Mouse (Mus musculus) midbrain, postnatal 0 days (tissue): ENCODE data around the gene Gdf3. TPM values are rescaled to one million over a fixed set of nuclear protein-coding genes. Genes with fewer than 3 reads are reported as not detected.
"Not testable (repeated sequence)": the region's sequence is repeated elsewhere in the genome, so short reads cannot be mapped to it uniquely, and the experiment has no call there.

Experiments
- ATAC-seq: fragments of 200-750 bp; cut with Nextera tagmentation; 2 replicates; pipeline ENCODE4 v1.8.0; 2017; ENCODE audit warnings: moderate number of reproducible peaks, mild to moderate bottlenecking, moderate TSS enrichment, moderate library complexity; ENCODE audit not compliant: low FRiP score
- DNase-seq: peaks from one replicate; pipeline ENCODE4 v3.0.0-alpha.2; 2015; ENCODE audit warnings: low spot score
- H3K27ac ChIP-seq: fragments of 300-500 bp; sonication (generic); 2 replicates; pipeline ENCODE4 v1.5.1; 2014; ENCODE audit warnings: low read depth, mild to moderate bottlenecking, low read length, mixed read lengths
- H3K27me3 ChIP-seq: fragments of 300-500 bp; sonication (generic); 2 replicates; pipeline ENCODE4 v1.6.1; 2014; ENCODE audit warnings: low read length, control low read depth, mixed read lengths; ENCODE audit not compliant: insufficient read depth
- H3K36me3 ChIP-seq: fragments of 300-500 bp; sonication (generic); 2 replicates; pipeline ENCODE4 v1.6.1; 2014; ENCODE audit warnings: low read length, control low read depth, mixed read lengths; ENCODE audit not compliant: insufficient read depth
- H3K4me1 ChIP-seq: fragments of 300-500 bp; sonication (generic); 2 replicates; pipeline ENCODE4 v1.6.1; 2014; ENCODE audit warnings: mild to moderate bottlenecking, control low read depth, antibody characterized with exemption, low read length, mixed read lengths; ENCODE audit not compliant: insufficient read depth
- H3K4me2 ChIP-seq: fragments of 300-500 bp; sonication (generic); 2 replicates; pipeline ENCODE4 v1.6.1; 2014; ENCODE audit warnings: low read depth, mild to moderate bottlenecking, low read length, mixed read lengths; ENCODE audit not compliant: poor library complexity, severe bottlenecking
- H3K4me3 ChIP-seq: fragments of 300-500 bp; sonication (generic); 2 replicates; pipeline ENCODE4 v1.5.1; 2014; ENCODE audit warnings: low read depth, mild to moderate bottlenecking, low read length, moderate library complexity
- H3K9ac ChIP-seq: fragments of 300-500 bp; sonication (generic); replicated peaks from 2 replicates; pipeline ENCODE4 v1.6.1; 2014; ENCODE audit warnings: mild to moderate bottlenecking, low read length, moderate library complexity, mixed read lengths; ENCODE audit not compliant: poor library complexity, severe bottlenecking
- H3K9me3 ChIP-seq: fragments of 300-500 bp; sonication (generic); 2 replicates; pipeline ENCODE4 v1.6.1; 2016; ENCODE audit warnings: low read length, control low read depth
- CTCF ChIP-seq: IDR thresholded peaks from 2 replicates; pipeline ENCODE4 v1.5.1; 2016; ENCODE audit warnings: antibody characterized with exemption, mild to moderate bottlenecking
- WGBS: fragments of 180-500 bp; shearing (Covaris S2); extraction: QIAGEN DNeasy Blood & Tissue Kit; methylation state at CpG from one replicate; pipeline ENCODE4 v1.1.7; 2014; 5-methylcytosine and 5-hydroxymethylcytosine counted together
- polyA plus RNA-seq: library from polyadenylated mRNA; unstranded; fragments of >200 nt; fragmentation: Nextera tagmentation; extraction: Ambion mirVana; gene quantifications from 2 replicates; pipeline ENCODE4 v1.2.1, GENCODE M21; 2015
- total RNA-seq: library from RNA; depleted of rRNA; stranded (reverse); fragments of >200 nt; gene quantifications from 2 replicates; pipeline ENCODE4 v1.2.3, GENCODE M21; 2014; rRNA removed

The Gdf3 gene
- total RNA-seq (not detected in 2 replicates), polyA plus RNA-seq (not detected in 2 replicates)

DNA sequence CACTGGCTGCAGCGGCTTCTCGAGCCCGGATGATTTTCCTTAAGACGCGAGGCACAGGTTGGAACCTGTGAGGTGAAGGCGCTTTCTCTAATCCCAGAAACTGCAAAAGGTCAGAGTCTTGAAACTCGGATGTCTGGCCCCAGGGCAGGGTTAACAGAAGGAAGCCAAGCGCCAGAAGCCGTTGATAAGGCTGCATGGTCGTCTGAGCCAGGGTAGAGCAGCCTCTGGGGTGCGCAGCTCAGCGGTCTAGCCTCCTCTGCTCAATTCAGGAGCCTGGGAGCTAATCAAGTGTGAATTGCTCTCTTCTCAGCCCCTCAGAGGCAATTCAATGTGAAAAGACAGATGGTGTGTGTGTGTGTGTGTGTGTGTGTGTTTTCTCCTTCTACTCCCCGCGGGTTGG, at the start of gene Gdf3:
Gene Gdf3 (minus strand): TSS at position 317 of the 400 bp plus-strand sequence.
- Histone ChIP-seq H3K4me2 (no peak within 1 kb of the TSS), H3K27ac (no peak within 1 kb of the TSS), H3K4me1 (no peaks in the 10 kb centered on the region), H3K4me3 (no peak within 1 kb of the TSS), H3K27me3 (no peaks in the 10 kb centered on the region), H3K9ac (no peak within 1 kb of the TSS), H3K9me3 (no peaks in the 10 kb centered on the region), H3K36me3 (no peaks in the 10 kb centered on the region)
- TF ChIP-seq CTCF = no peak
- WGBS = 72% methylated on average over 14 of the region's 14 CpGs
- no peak for ATAC-seq
- peak; percentile 22 for DNase-seq

DNA sequence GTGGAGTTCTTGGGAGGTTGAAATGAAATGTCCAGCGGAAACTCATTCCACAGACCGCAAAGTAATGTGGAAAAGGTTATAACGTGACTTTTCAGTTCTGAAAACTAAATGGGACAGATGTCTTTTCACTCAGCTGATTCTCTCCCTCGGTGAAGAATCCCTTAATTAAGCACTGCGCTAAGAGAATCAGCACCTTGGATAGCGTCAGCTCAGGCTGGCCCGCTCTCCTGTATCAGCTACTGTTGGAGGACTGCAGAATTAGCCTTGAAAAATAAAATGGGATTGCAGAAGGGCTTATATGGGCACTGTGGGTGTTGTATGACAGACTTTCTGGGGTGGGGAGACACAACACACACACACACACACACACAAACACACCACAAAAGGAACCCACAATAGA, 49.7 kb upstream of the Gdf3 start:
- Histone ChIP-seq H3K27ac (no peak overlapping the region), H3K9me3 (no peaks in the 10 kb centered on the region), H3K27me3 (no peaks in the 10 kb centered on the region), H3K4me1 (no peaks in the 10 kb centered on the region), H3K9ac (no peak overlapping the region), H3K4me2 (no peak overlapping the region), H3K4me3 (no peak overlapping the region), H3K36me3 (no peaks in the 10 kb centered on the region)
- no peak for TF ChIP-seq CTCF
- WGBS = 26% methylated on average over 7 of the region's 7 CpGs
- DNase-seq (peak; percentile 40), ATAC-seq (no peak)

DNA sequence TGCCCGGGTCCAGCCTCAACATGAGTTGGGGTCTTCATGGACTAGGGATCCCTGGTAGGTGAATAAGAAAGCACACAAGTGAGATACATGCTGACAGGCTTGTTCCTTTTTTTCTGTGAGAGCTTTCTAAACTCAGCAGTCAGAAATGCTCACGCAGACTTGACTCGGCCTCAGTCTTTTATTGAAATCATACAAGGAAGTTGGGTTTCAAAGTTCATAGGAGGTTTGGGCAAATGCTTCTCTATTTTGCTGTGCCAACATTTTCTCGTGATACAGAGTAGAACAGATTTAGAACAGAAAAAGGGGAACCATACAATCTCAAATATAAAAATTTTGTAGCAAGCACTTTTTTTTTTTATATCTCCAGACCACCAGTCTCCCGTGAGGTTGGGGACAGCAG, 47.7 kb upstream of the Gdf3 start:
- 87% methylated on average over 5 of the region's 5 CpGs for WGBS
- ATAC-seq (no peak), DNase-seq (no peak)
- H3K9ac ChIP-seq = no peak overlapping the region
- no peaks in the 10 kb centered on the region for H3K27me3 ChIP-seq
- no peaks in the 10 kb centered on the region for H3K36me3 ChIP-seq
- H3K4me2 ChIP-seq = no peak overlapping the region
- H3K27ac ChIP-seq = no peak overlapping the region
- no peak overlapping the region for H3K4me3 ChIP-seq
- no peaks in the 10 kb centered on the region for H3K9me3 ChIP-seq
- TF ChIP-seq CTCF = no peak
- no peaks in the 10 kb centered on the region for H3K4me1 ChIP-seq

DNA sequence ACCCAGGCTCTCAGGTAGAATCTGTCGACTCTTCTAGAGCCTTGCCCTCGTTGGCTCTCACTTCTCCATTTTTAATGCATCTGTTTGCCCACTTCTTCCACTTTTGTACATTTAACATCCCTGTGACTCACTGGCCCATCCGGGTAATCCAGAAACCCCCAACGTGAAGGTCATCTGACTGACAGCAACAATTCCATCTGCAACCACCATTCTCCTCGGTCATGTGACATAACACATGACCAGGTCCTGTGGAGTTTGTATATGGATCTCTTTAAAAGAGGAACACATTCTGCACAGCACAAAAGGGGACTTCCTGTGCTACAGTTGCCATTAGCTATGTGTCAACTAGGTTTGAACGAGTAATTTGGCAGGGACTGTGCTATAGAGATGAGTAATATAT, 44.4 kb upstream of the Gdf3 start:
- Histone ChIP-seq H3K4me1 (no peaks in the 10 kb centered on the region), H3K27me3 (no peaks in the 10 kb centered on the region), H3K9me3 (no peaks in the 10 kb centered on the region), H3K4me2 (no peak overlapping the region), H3K36me3 (no peaks in the 10 kb centered on the region), H3K9ac (no peak overlapping the region), H3K27ac (no peak overlapping the region), H3K4me3 (no peak overlapping the region)
- ATAC-seq (no peak), DNase-seq (no peak)
- no peak for TF ChIP-seq CTCF
- 85% methylated on average over 6 of the region's 6 CpGs for WGBS

DNA sequence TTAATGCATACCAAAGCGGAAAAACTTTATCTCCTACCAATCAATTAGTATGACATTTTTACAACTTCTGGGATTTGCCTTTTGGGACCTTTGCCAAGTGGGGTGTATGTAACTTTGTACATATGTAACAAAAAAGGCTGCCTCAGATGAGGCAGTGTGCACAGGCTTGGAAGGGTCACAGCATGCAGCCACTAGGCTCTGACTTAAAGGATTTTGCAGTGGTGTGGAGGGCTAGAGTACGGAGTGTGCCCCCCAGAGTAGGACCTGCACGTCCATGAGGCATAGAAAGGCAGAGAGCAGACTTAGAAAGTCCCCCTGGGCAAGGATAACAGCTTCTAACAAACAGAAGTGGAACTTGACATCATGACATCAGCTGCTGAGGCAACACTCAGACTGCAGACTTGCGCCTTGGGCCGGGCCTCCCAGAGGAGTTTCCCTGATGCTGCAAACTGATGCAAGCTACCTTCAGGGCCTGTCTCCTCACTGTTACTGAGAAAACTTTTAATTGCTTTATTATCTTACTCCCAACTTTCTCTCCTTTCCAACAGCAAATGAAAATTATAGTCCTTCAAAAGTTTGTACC, 40.6 kb upstream of the Gdf3 start:
- DNase-seq = no peak

DNA sequence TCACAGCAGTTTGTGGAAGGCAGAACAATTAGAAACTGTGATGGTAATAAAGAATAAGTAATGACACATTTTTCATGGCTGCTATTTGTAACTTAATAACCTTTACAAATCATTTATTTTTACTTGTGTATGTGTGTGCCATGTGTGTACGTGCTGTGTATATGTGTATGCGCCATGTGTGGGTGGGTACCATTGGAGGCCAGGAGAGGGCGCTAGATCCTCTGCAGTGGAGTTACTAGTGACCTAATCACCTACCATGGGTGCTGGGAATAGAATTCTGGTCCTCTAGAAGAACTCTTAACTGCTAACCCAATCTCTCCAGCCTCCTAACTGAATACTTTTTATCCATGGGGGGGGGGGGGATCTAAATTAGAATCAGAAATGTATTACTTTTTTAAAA, 40.0 kb upstream of the Gdf3 start:
- no peak for TF ChIP-seq CTCF
- DNase-seq (no peak), ATAC-seq (no peak)
- Histone ChIP-seq H3K27me3 (no peaks in the 10 kb centered on the region), H3K4me1 (no peaks in the 10 kb centered on the region), H3K4me3 (no peak overlapping the region), H3K27ac (no peak overlapping the region), H3K36me3 (no peaks in the 10 kb centered on the region), H3K9me3 (no peaks in the 10 kb centered on the region), H3K9ac (no peak overlapping the region), H3K4me2 (no peak overlapping the region)
- WGBS = 80% methylated on average over 3 of the region's 3 CpGs

More for the DNA sequence above, 40.6 kb upstream of the Gdf3 start:
- no peaks in the 10 kb centered on the region for H3K27me3 ChIP-seq
- TF ChIP-seq CTCF = no peak
- H3K9ac ChIP-seq = no peak overlapping the region
- no peaks in the 10 kb centered on the region for H3K9me3 ChIP-seq
- H3K27ac ChIP-seq = no peak overlapping the region
- H3K4me2 ChIP-seq = no peak overlapping the region
- no peaks in the 10 kb centered on the region for H3K4me1 ChIP-seq
- ATAC-seq = no peak
- WGBS = 69% methylated on average over 5 of the region's 5 CpGs
- H3K36me3 ChIP-seq = no peaks in the 10 kb centered on the region
- no peak overlapping the region for H3K4me3 ChIP-seq

DNA sequence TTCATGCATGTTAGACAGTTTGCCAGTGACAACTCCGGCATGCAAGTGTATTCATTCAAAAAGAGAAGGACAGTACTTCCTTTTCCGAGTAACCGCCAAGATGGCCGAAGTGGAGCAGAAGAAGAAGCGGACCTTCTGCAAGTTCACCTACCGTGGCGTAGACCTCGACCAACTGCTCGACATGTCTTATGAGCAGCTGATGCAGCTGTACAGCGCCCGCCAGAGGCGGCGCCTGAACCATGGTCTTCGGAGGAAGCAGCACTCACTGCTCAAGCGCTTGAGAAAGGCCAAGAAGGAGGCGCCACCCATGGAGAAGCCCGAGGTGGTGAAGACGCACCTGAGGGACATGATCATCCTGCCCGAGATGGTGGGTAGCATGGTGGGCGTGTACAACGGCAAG, 34.3 kb upstream of the Gdf3 start:
- not testable (repeated sequence) for H3K9ac ChIP-seq, H3K9me3 ChIP-seq, H3K4me3 ChIP-seq, H3K27ac ChIP-seq, H3K4me2 ChIP-seq, H3K27me3 ChIP-seq, DNase-seq, H3K4me1 ChIP-seq, H3K36me3 ChIP-seq, ATAC-seq
- WGBS = 94% methylated on average over 21 of the region's 21 CpGs

DNA sequence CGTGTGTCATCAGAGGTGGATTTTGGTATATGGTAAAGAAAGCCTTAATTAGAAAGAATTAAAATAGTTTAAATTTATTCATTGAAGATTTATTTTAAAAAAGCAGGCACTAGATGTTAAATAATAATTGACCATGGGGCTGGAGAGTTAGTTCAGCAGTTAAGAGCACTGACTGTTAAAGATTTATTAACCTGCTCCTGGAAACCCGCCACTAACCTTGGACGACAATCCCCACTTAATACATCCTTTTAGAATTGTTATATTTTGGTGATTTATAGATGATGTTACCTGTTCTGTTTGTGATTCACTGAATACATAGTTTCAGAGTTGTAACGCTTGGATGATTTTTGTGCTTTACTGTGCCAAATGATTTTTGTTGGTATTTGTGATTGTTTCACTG, 27.7 kb upstream of the Gdf3 start:
- not testable (repeated sequence) for H3K9me3 ChIP-seq, H3K27me3 ChIP-seq, H3K4me2 ChIP-seq, H3K27ac ChIP-seq, H3K4me3 ChIP-seq, H3K9ac ChIP-seq, DNase-seq, ATAC-seq, H3K36me3 ChIP-seq, H3K4me1 ChIP-seq
- WGBS = 85% methylated on average over 4 of the region's 4 CpGs
